Comparison of ENCODE assay signal across 29 mouse cellular contexts in the genomic region with DNA sequence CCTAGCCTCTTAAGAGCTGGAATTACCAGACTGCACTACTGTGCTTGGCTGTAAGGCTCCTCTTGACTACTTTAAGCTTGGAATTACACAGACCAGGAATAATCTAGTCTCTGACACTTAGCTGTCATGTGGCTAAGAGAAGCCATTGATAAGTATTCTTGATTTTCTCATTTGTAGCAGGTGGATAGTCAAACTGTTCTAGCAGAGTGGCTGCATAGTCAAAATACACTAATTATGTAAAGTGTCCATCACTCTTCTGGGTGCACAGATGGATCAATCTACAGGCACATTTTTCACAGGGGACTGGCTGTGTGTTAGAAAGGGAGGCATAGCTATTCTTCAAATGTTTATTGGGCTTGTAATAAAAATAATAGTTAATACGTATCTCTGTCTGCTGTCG. TPM values are rescaled to one million over a fixed set of nuclear protein-coding genes. Genes with fewer than 3 reads are reported as not detected.
"Had no signal": no experiment of that assay in that cellular context is flagged by ENCODE, and none has a peak within 500 bp of the region (broad histone marks: within the 10 kb centered on the region; RNA-seq: fewer than 3 reads in every experiment).

No protein-coding gene starts in this region.

- H3K9ac ChIP-seq: heart, embryonic 12.5 days; hindbrain, embryonic 12.5 days; hindbrain, embryonic 14.5 days; intestine, embryonic 15.5 days; limb, embryonic 12.5 days; liver, embryonic 13.5 days; liver, embryonic 15.5 days had no signal

- H3K27ac ChIP-seq: gastrocnemius, adult 2 months; heart, embryonic 10.5 days; hindbrain, embryonic 10.5 days; hindbrain, embryonic 12.5 days; hindbrain, embryonic 14.5 days; intestine, embryonic 15.5 days; left cerebral cortex, adult 2 months; limb, embryonic 10.5 days; limb, embryonic 12.5 days; liver, embryonic 13.5 days; liver, embryonic 15.5 days had no signal

- H3K4me1 ChIP-seq: heart, embryonic 10.5 days; heart, embryonic 12.5 days; hindbrain, embryonic 12.5 days; intestine, embryonic 15.5 days; limb, embryonic 10.5 days; limb, embryonic 12.5 days; liver, embryonic 13.5 days; liver, embryonic 15.5 days had no signal

- ATAC-seq: hindbrain, embryonic 16.5 days; inflammation-experienced regulatory T-cells, adult 6 months; intestine, embryonic 15.5 days; intestine, postnatal 0 days had no signal

- H3K4me2 ChIP-seq: heart, embryonic 12.5 days; hindbrain, embryonic 12.5 days; hindbrain, embryonic 14.5 days; intestine, embryonic 15.5 days; limb, embryonic 12.5 days; liver, embryonic 11.5 days; liver, embryonic 13.5 days; liver, embryonic 15.5 days had no signal

- H3K9me3 ChIP-seq: heart, embryonic 10.5 days; heart, embryonic 12.5 days; hindbrain, embryonic 10.5 days; hindbrain, embryonic 12.5 days; intestine, embryonic 15.5 days; limb, embryonic 10.5 days; limb, embryonic 12.5 days; liver, embryonic 13.5 days; liver, embryonic 15.5 days had no signal

- H3K27me3 ChIP-seq: heart, embryonic 12.5 days; hindbrain, embryonic 12.5 days; intestine, embryonic 15.5 days; liver, embryonic 13.5 days; liver, embryonic 15.5 days had no signal

- H3K36me3 ChIP-seq: heart, embryonic 10.5 days; heart, embryonic 12.5 days; hindbrain, embryonic 10.5 days; hindbrain, embryonic 12.5 days; intestine, embryonic 15.5 days; limb, embryonic 10.5 days; limb, embryonic 12.5 days; liver, embryonic 13.5 days; liver, embryonic 15.5 days had no signal

- DNase-seq: gastrocnemius, adult 2 months; gastrocnemius, postnatal 10 days; gastrocnemius, postnatal 25 days; heart, adult 18-20 months; heart, postnatal 10 days; heart, postnatal 4 days; kidney, adult 18-20 months; kidney, adult 8-10 months; kidney, postnatal 10 days; kidney, postnatal 25 days; kidney, postnatal 4 days; liver; liver, embryonic 13.5 days had no signal

- H3K4me3 ChIP-seq: gastrocnemius, adult 2 months; heart, embryonic 10.5 days; heart, embryonic 12.5 days; hindbrain, embryonic 10.5 days; hindbrain, embryonic 12.5 days; intestine, embryonic 15.5 days; left cerebral cortex, adult 2 months; limb, embryonic 10.5 days; limb, embryonic 12.5 days; liver, embryonic 13.5 days; liver, embryonic 15.5 days had no signal

RNA-seq across cellular contexts. Expression of a gene that starts 8.7 kb away (rescaled TPM):
- total RNA-seq: granulocyte monocyte progenitor cell, adult 5-6 weeks; heart, adult 18-20 months; heart, postnatal 10 days; heart, postnatal 25 days had no signal
